Mouse (Mus musculus) G1E (cell line): ENCODE data around the gene Ly6g6c. TPM values are rescaled to one million over a fixed set of nuclear protein-coding genes. Genes with fewer than 3 reads are reported as not detected.

Experiments
- ATAC-seq: 2 replicates; pipeline ENCODE4 v1.8.0; 2016; ENCODE audit warnings: mild to moderate bottlenecking; ENCODE audit not compliant: insufficient number of reproducible peaks, poor library complexity, low FRiP score, severe bottlenecking; ENCODE audit errors: extremely low read depth
- DNase-seq: peaks from one replicate; pipeline ENCODE4 v3.0.0; 2012; ENCODE audit warnings: low spot score
- H3K27me3 ChIP-seq: 2 replicates; pipeline ENCODE4 v1.6.1; 2012; ENCODE audit warnings: mild to moderate bottlenecking, low read length, inconsistent platforms; ENCODE audit not compliant: insufficient read depth
- H3K36me3 ChIP-seq: replicated peaks from 2 replicates; pipeline ENCODE3; 2012; ENCODE audit warnings: mild to moderate bottlenecking, inconsistent platforms
- H3K4me1 ChIP-seq: 2 replicates; pipeline ENCODE4 v1.6.1; 2012; ENCODE audit warnings: low read depth, low read length, inconsistent platforms, mixed read lengths; ENCODE audit not compliant: insufficient read depth
- H3K4me3 ChIP-seq: 2 replicates; pipeline ENCODE4 v1.5.1; 2012; ENCODE audit warnings: low read depth, mild to moderate bottlenecking, inconsistent platforms, low read length, moderate library complexity, mixed read lengths
- H3K9me3 ChIP-seq: replicated peaks from 2 replicates; pipeline ENCODE4 v1.6.1; 2012; ENCODE audit warnings: inconsistent platforms
- CTCF ChIP-seq: IDR thresholded peaks from 2 replicates; pipeline ENCODE4 v1.5.1; 2012; ENCODE audit warnings: low read depth, low read length, inconsistent platforms, mixed read lengths
- GATA1 ChIP-seq: IDR thresholded peaks from 2 replicates; pipeline ENCODE4 v1.6.1; 2012; ENCODE audit warnings: borderline replicate concordance, low read length, inconsistent platforms, mixed read lengths
- GATA2 ChIP-seq: IDR thresholded peaks from 2 replicates; pipeline ENCODE4 v1.6.1; 2012; ENCODE audit warnings: low read depth, low read length, inconsistent platforms, borderline replicate concordance
- POLR2AphosphoS5 ChIP-seq: IDR thresholded peaks from 2 replicates; pipeline ENCODE4 v1.6.1; 2012; ENCODE audit warnings: low read depth, low read length, inconsistent platforms; ENCODE audit not compliant: insufficient replicate concordance
- TAL1 ChIP-seq: conservative IDR thresholded peaks from 2 replicates; pipeline ENCODE4 v1.6.1; 2012; ENCODE audit warnings: low read depth, low read length, inconsistent platforms, mixed read lengths
- polyA plus RNA-seq: library from polyadenylated mRNA; stranded (reverse); fragments of >175 nt; gene quantifications from 2 replicates; pipeline ENCODE4 v1.2.3, GENCODE M21; 2012
- total RNA-seq, 2 experiments: library from RNA; stranded (forward) in 1 of 2; stranded (reverse) in 1 of 2; fragments of 200-1000 nt in 1 of 2; fragments of >200 nt in 1 of 2; fragmentation: Nextera tagmentation in 1 of 2; gene quantifications; 2 replicates each; pipeline ENCODE4 v1.2.3; 2014 to 2017

The Ly6g6c gene
- total and polyA plus RNA-seq, 3 experiments, result 0.16 TPM; not detected in 2

GRCm38 (mm10) chr17:35024261-35024660 lies 40.9 kb upstream of the Ly6g6c start:
- DNase-seq, result no peak
- TF ChIP-seq CTCF (no peak), POLR2AphosphoS5 (no peak), GATA1 (no peak)
- H3K36me3 ChIP-seq, result peaks cover 54% of the 10 kb centered on the region
- H3K4me1 ChIP-seq, result peaks cover 97% of the 10 kb centered on the region
- no peaks in the 10 kb centered on the region for H3K27me3 ChIP-seq
- ATAC-seq, result no peak
- H3K9me3 ChIP-seq, result no peaks in the 10 kb centered on the region
- H3K4me3 ChIP-seq, result peak overlapping the region; percentile 66; the same call in 1 of the 2 replicates

DNA sequence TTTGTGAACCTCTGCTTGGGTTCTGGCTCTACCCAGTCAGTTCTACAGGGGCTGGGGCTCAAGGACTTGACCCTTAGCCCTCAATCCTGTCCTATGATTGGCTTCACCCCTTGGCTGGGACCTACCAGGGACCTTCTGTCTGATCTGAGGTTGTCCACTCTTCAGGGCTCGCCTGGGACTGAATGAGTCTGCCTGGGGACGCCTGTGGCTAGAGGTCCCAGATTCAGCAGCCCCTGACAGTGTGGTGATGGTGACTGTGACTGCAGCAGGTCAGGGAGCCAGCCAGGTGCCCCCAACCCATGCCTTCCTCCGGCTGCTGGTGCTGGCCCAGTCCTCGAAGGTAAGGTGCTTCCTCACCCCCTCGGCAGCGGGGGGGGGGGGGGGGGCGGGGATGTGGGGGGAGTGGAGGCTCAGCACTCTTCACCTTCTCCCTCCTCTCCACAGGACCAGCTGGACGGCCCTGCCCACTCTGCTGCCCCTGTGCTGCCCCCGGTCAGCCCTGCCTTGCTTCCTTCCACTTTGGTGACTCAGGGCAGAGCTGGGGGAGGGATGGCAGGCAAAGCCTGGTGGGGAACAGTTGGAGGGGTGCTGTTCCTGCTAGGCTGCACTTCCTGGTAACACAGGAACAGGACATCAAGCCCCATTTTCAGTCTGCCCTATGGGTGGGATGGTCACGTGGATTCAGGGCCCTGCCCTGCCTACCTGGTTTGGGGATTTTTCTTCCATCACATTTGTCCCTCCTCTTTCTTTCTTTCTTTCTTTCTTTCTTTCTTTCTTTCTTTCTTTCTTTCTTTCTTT lies 40.3 kb upstream of the Ly6g6c start:
- Histone ChIP-seq H3K36me3 (peaks cover 56% of the 10 kb centered on the region), H3K4me3 (peak overlapping the region; percentile 66; the same call in 1 of the 2 replicates)
- TF ChIP-seq GATA2 (no peak), POLR2AphosphoS5 (no peak), TAL1 (no peak), CTCF (no peak), GATA1 (no peak)

GRCm38 (mm10) chr17:35026206-35026605 lies 39.0 kb upstream of the Ly6g6c start:
- TF ChIP-seq GATA2 (no peak), TAL1 (no peak), GATA1 (no peak), POLR2AphosphoS5 (no peak), CTCF (no peak)
- Histone ChIP-seq H3K9me3 (no peaks in the 10 kb centered on the region), H3K4me3 (peak overlapping the region; percentile 78), H3K4me1 (peaks cover 98% of the 10 kb centered on the region), H3K27me3 (no peaks in the 10 kb centered on the region), H3K36me3 (peaks cover 65% of the 10 kb centered on the region)
- ATAC-seq, result no peak
- no peak for DNase-seq

More for the DNA sequence above, 40.3 kb upstream of the Ly6g6c start:
- no peaks in the 10 kb centered on the region for H3K9me3 ChIP-seq
- H3K4me1 ChIP-seq, result peaks cover 98% of the 10 kb centered on the region
- ATAC-seq (no peak), DNase-seq (no peak)
- no peaks in the 10 kb centered on the region for H3K27me3 ChIP-seq

GRCm38 (mm10) chr17:35027277-35028068 lies 37.7 kb upstream of the Ly6g6c start, which contains the start of gene Sapcd1:
TSS of gene Sapcd1 (minus strand) at chr17:35028016.
- DNase-seq (peak; percentile 68), ATAC-seq (peak; percentile 45)
- H3K9me3 ChIP-seq, result no peaks in the 10 kb centered on the region
- TF ChIP-seq GATA2 (no peak), POLR2AphosphoS5 (no peak), CTCF (no peak), TAL1 (no peak), GATA1 (no peak)
- peaks cover 68% of the 10 kb centered on the region for H3K36me3 ChIP-seq
- H3K4me1 ChIP-seq, result peaks cover 98% of the 10 kb centered on the region
- peak within 1 kb of the TSS; percentile 78 for H3K4me3 ChIP-seq
- H3K27me3 ChIP-seq, result no peaks in the 10 kb centered on the region

- ATAC-seq (peak; percentile 16; the same call in 1 of the 2 replicates), DNase-seq (no peak)
- Histone ChIP-seq H3K9me3 (no peaks in the 10 kb centered on the region), H3K4me3 (peak overlapping the region; percentile 11; the same call in 1 of the 2 replicates), H3K27me3 (no peaks in the 10 kb centered on the region), H3K4me1 (peaks cover 98% of the 10 kb centered on the region), H3K36me3 (peaks cover 63% of the 10 kb centered on the region)
- no peak for TF ChIP-seq TAL1
- TF ChIP-seq CTCF, result no peak
Measured at GRCm38 (mm10) chr17:35028315-35028714, 36.9 kb upstream of the Ly6g6c start.

- no peak for DNase-seq
- no peak for TF ChIP-seq POLR2AphosphoS5
- peak; percentile 29; the same call in 1 of the 2 replicates for TF ChIP-seq CTCF
- no peak for ATAC-seq
- Histone ChIP-seq H3K36me3 (peaks cover 47% of the 10 kb centered on the region), H3K9me3 (no peaks in the 10 kb centered on the region), H3K4me1 (peaks cover 91% of the 10 kb centered on the region), H3K4me3 (no peak overlapping the region; the same call in 1 of the 2 replicates), H3K27me3 (no peaks in the 10 kb centered on the region)
Measured at GRCm38 (mm10) chr17:35029691-35030532, 35.3 kb upstream of the Ly6g6c start.
